Mouse (Mus musculus) heart, postnatal 36 days (tissue): ENCODE measurements at regions not wholly inside any gene's neighbourhood (a gene's known extent, or its start where the extent isn't known, plus 50 kb on each side); places are given as distances from the start of the nearest gene placed in this dataset.
"Not testable (repeated sequence)": the region's sequence is repeated elsewhere in the genome, so short reads cannot be mapped to it uniquely, and the experiment has no call there.

Experiments used
- DNase-seq, 2 experiments: peaks; one replicate each; pipeline ENCODE4 v3.0.0; 2021 to 2022
- intact Hi-C: fragments of 180-260 bp; cut with DNase I; formaldehyde crosslinking; loops from one replicate; pipeline ENCODE4 v1.15.1; 2025

DNA sequence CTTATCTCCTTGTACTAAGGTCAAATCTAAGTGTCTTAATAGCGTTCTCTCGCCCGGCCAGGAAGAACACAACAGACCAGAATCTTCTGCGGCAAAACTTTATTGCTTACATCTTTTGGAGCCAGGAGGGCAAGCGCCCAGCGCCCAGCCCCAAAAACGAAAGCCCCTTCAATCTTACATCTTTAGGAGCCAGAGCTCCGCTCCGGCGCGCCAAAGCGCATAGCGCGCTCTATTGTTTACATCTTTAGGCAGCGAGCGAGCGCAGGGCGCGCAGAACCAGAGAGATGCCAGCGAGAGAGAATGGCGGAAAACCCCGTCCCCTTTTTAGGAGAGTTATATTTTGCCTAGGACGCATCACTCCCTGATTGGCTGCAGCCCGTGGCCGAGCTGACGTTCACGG, 373.2 kb upstream of the Gm21477 start:
- intact Hi-C loops = not testable (repeated sequence)
- DNase-seq = peak in 1 of 2 experiments; percentile 1
